Mouse (Mus musculus) frontal cortex, adult 2 months (tissue): ENCODE results near the gene Plcb3. TPM values are rescaled to one million over a fixed set of nuclear protein-coding genes. Genes with fewer than 3 reads are reported as not detected.
A peak's percentile ranks its signal among the peaks of the same experiment; 100 is the strongest.
"Not testable (repeated sequence)": the region's sequence is repeated elsewhere in the genome, so short reads cannot be mapped to it uniquely, and the experiment has no call there.

Source experiments
- DNase-seq, 2 experiments: peaks; one replicate each; pipeline ENCODE4 v3.0.0; 2022; ENCODE audit warnings: low spot score in 1 of 2; ENCODE audit errors: extremely low spot score in 1 of 2
- polyA plus RNA-seq: library from polyadenylated mRNA; depleted of rRNA; stranded (reverse); fragments of >200 nt; gene quantifications from 2 replicates; pipeline ENCODE4 v1.2.3, GENCODE M21; 2012

The Plcb3 gene
- polyA plus RNA-seq, 1 experiment, result 21.8 TPM

DNA sequence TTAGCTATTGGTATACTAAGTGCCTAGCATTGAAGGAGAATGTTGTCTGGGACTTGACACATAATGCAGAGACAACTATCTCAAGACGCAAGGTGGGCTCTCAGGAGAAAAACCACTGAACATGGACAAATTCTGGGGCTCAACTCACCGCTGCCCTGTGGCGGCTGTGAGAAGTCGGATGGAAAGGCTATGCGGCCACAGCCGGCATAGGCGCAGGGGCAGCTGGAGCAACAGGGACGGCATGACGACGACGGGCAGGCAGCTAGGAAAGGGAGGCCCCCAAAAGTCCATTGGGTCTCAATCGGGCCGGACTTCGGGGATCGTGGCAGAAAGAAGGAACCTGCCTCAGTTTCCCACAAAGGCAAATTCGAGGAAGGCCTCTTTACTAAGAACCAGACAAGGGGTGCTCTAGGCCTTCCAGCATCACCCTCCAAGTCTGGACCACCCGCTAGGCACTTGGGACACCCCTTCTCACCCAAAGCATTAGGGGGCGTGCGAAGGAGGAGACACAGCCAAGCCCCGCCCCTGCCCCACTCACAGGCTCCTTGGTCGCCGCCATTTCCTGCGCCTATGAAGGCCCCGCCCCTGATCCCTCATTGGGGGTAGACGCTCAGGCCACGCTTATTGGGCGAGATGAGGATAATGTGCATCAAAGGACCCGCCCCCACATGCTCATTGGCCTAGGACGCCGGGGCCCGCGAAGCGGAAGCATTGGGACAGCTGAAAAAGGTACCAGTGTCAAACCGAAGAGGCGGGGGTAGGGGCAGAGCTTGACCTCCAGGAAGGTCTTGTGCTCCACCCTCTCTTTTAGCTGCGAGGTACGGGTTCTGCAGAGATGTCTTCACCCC, 16.0 kb upstream of the Plcb3 start, which contains the start of gene Dnajc4:
TSS of gene Dnajc4 (minus strand) at position 562 of the 848 bp plus-strand sequence.
- DNase-seq, result peak; percentile 95 to 96

DNA sequence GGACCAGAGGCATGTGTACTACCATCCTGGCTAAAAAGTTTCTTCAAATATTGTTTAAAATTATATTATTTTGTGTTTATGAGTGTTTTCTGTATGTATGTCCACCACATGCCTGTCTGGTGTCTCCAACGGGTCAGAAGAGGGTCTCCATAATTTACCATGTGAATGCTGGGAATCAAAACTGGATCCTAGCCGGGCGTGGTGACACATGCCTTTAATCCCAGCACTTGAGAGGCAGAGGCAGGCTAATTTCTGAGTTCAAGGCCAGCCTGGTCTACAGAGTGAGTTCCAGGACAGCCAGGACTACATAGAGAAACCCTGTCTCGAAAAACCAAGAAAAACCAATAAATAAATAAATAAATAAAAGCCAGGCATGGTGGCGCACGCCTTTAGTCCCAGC, 14.9 kb upstream of the Plcb3 start:
- DNase-seq, result not testable (repeated sequence)

DNA sequence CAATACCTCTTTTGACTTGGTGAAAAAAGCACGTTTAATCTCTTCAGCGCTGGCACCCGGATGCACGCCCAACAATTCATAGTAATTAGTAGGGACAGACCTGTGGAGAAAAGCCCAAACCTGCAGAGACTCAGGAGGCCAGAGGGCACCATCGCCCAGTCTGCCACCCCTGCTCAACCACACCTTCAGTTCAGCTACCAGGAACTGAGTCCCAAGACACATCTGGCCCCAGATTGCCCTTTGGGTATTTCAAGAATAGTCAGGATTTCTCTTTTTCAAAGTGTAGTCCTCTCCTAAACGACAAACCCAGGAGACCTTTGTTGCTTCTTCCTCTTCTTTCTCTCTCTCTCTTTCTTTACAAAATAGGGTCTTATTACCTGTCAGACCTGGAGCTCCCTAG, 14.4 kb upstream of the Plcb3 start:
- no peak for DNase-seq

- no peak for DNase-seq
These were observed 13.0 kb upstream of the Plcb3 start for GRCm38 (mm10) chr19:6989251-6989650.

DNA sequence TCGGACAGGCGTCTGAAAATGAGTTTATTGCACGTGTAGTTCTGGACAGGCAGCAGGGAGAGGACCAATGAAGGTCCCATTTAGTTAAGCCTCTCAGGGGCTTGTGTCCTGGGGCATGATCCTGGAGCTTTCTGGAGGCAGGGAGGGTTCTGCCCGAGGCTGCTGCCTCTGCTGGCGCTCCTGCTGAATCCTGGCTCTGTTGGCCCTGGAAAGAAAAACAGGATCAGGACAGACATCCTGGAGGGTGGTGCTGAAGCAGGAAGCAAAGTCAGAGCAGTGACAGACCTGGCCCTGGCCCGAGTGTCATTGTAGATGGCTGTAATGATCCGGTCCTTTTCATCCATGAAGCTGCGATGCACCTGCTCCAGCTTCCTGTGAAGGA, 11.6 kb upstream of the Plcb3 start:
- no peak for DNase-seq

- DNase-seq, result no peak
These were observed 11.0 kb upstream of the Plcb3 start, which contains the start of gene Vegfb for GRCm38 (mm10) chr19:6987061-6987903. Gene Vegfb, minus strand, starts transcription at chr19:6987651.

- DNase-seq, result no peak
These were observed 9.9 kb upstream of the Plcb3 start for GRCm38 (mm10) chr19:6985951-6986708.

DNA sequence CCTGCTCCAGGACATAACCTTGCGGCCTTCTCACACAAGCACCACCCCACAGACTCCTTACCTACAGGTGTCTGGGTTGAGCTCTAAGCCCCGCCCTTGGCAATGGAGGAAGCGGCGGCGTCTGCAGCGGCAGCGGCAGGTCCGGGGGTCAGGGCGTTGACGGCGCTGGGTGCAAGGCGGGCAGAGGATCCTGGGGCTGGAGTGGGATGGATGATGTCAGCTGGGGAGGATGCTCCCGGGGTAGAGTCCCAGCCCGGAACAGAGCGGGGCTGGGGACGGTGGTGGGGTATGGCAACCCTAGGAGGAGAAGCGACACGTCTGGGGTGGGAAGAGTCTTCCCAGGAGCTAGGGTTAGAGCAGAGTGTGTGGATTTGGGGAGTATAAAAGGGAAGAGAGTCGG, 9.0 kb upstream of the Plcb3 start:
- DNase-seq, result no peak

DNA sequence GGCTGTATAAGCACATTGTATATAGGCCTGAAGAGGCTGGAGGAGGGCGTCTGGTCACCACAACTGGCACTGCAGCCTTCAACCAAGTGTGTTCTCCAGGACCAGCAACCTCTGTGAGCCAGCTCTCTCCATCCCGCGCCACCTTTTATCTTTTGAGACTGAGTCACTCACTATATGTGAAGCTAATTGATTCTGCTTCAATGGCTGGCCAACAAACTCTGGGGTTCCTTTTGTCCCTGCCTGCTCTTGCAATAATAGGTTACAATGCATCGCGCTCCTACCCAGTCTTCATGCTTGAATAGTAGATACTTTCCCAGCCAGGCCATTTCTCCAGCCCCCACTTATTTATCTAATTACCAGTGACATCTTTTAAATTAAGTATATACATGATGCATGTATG, 7.4 kb upstream of the Plcb3 start:
- DNase-seq, result no peak

- DNase-seq, result no peak
These were observed 5.2 kb upstream of the Plcb3 start for GRCm38 (mm10) chr19:6981465-6981864.

DNA sequence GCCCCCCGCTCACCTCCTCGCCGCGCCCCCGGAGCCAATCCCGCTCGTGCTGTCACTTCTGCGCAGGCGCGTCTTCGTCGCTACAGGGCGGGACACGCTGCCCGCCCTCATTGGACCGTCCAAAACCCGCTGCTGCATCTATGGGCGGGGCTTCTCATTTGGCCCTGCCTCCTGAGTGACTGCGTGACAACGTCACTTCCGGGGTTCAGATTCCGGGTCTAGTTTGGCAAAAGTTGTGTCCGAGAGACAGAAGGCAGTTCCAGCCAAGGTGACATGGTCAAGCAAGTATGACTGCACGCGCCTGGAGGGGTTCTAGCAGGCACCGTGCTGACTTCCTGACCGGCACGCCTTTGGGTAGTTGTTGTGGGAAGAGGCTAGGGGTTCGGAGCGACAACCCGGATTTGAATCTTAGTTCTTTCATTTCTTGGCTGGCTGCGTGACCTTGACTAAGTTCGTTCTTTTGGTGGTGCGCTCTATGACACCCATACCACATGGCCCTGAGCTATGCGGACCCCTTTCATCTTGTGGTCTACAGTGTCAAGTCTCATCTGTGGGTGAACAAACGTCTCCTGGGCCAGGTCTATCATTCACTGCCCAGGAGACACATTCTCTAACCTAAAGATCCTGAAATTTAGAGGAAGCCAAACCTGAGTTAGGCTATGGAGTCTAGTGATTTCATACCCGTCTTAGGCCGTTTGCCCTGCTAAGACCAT, 4.3 kb upstream of the Plcb3 start, which contains the start of gene Fkbp2:
TSS of gene Fkbp2 (minus strand) at position 121 of the 713 bp plus-strand sequence.
- DNase-seq, result peak; percentile 97 to 99

DNA sequence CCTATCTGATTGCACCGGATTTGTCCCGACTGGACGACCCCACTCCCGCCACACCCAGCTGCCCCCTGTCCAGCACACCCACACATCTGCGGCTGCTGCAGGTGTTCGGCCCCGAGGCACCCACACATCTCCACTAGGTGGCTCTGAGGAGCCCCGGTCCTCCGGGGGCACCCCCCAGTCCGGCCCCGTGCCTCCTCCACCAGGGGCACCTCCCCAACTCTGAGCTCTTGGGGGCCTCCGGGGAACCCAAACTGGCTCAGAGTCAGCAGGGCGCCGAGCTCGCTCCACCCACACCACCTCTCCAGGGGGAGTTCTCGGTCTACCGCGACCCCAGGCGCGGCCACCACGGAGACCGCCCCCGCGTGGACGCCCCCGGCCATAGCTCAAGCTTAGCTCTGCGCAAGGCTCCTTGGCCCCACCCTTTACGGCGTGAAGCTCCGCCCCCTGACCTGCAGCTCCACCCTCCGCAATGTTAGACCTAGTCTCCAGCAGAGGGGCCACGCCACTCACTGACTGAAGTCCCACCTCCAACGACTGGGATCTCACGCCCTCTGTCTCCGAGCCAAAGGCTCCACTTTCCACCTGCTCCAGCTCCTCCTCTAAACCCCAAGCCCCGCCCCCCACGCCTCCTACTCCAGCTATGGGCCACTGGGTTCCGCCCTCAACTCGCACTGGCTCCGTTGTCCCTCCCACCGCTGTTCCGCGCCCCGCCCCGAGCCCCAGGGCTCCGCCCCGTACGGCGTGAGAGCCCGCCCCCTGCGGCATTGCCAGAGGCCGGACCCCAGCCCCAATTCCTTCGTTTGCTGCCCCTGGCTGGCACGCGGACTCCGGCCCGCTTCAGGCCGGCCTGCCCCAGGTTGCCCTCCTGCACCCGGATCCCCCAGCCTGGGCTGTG, 3.5 kb upstream of the Plcb3 start:
- DNase-seq, result peak; percentile 99

DNA sequence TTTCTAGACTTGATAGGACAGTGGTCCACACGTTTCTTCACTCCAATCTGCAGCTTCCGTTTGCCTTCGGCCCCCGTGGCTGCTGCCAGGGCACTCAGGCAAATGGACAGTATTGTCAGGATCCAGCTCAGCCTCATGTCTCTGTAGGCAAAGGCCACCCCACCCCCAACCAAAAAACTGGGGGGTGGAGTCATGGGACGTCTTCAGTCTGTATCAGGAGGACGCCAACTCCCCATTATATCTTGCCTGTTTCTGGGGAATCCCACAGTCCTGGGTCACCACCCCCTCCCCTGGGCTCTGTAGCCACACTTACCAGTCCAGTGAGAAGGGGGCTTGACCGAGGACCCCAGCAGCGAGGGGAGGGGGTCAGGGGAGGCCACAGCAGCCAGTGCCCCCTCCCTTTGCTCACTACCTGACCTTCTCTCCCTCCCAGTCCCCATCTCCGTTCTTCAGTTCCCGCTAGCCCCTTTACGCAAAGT, 2.8 kb upstream of the Plcb3 start:
- peak; percentile 56 to 62 for DNase-seq

- no peak for DNase-seq
These were observed 2.3 kb upstream of the Plcb3 start for GRCm38 (mm10) chr19:6978639-6978974.

DNA sequence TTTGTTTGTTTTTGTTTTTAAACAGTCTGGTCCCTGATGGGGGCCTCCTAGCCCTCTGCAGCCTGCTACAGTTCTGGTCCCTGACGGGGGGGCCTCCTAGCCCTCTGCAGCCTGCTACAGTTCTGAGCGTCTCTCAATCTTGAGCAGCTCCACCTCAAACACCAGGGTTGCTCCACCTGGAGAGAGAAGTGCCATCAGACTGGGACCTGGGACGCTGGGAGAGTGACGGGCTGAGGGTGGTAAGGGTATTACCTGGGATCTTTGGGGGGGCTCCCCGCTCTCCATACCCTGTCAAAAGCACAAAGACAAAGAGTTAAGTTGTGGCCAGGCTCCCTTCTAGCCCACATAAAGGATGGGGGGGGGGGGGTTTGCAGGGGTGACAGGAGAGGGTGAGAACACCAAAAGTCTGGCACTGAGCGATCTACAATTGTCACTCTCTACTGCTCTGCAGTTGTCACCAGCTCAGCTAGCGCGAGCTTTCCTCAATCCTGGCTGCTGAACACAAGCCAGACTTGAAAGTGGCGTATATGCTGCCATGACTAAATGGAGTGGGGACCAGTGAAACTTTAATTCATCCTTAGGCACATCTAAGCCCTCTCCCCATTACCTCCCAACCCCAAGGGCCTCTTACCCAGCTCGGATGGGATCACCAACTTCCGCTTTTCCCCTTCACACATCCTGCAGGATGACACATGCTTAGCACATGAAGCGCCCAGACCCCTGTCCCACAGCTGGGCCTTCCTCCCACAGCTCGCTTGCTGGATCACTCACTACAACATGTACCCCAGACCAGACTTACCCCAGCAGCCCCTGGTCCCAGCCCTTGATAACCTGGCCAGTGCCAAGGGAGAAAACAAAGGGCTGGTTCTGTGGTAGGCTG, 1.7 kb upstream of the Plcb3 start:
- DNase-seq, result no peak

DNA sequence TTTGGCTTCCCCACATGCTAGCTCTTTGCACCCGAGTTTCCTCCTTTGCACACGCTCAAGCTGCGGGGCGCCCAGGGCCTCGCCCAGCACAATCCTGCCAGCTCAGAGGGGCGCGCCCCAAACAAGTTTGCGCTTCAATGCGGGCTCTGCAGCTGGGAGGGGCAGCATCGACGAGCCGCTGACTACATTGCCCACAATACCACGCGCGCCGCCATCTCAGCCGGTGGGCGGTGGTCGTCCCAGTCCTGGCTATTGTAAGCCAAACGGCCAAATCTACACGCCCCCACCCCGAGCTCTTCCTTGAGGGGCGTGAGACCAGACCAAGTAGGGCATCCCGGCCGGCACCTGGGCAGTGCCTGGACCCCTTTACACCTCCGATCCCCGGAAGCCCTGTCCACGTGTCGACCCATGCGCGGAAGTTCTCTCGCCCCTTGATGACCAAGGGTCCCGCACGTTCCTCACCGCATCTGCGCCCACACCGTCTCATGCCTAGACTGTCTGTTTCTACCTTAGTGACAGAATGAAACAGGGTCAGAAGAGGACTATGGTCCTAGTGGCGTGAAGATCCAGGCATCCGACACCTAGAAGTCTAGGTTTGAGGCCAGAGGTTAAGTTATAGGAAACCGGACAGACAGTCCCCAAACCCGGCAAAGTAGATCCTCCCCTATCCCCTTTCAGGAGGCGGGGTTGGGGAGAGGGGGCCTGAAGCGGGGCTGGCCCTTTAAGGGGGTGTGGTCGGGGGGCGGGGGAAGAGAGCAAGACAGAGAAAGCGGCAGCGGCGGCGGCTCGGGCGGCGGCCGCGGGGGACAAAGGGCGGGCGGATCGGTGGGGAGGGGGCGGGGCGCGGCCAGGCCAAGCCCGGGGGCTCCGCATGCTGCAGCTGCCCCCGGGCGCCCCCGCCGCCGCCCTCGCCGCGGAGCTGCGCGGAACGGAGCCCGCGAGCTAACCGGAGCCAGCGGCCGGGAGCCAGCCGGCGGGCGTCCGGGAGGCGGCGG, 1.8 kb downstream of the Plcb3 start, which contains the start of gene Ppp1r14b:
TSS of gene Ppp1r14b (plus strand) at position 758 of the 995 bp plus-strand sequence.
- peak in 1 of 2 experiments; percentile 75 for DNase-seq
